Mouse (Mus musculus): ENCODE results near the gene Pstpip1.

Pstpip1 gene

DNA sequence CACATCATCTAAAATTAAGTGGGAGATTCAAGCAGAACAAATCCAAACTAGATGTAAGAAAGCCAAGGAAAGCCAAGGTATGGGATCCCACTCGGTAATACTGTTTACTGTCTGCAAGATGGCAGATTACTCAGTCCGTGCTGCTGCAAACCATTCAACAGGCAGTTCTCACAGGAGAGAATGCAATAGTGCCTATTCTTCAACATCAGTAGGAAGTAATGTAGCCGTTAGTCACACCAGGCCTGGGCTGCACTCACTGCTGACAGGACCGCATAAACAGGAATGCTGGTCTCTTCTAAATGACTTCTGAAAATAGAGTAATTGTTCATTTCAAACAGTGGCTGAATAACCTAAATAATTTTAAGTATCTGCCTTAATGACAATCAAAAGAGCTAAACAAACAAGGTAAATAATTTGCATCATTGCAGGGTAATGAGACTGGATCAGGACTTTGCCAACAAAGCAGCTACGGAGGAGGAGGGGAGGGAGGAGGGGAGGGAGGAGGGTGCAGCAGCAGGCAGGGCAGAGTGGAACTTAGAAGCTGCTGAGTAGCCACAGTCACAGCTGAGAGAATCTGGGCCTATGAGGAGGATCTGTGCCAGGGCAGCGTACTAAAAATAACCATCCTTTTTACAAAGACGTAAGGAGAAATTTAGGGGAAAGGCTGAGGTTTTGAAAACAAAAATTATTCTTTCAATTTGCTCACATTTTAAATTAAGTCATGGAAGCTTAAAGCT is 62.2 kb downstream of the Pstpip1 start:
- no peak for DNase-seq (ENCODE audit: low spot score in 2 of 2)

DNA sequence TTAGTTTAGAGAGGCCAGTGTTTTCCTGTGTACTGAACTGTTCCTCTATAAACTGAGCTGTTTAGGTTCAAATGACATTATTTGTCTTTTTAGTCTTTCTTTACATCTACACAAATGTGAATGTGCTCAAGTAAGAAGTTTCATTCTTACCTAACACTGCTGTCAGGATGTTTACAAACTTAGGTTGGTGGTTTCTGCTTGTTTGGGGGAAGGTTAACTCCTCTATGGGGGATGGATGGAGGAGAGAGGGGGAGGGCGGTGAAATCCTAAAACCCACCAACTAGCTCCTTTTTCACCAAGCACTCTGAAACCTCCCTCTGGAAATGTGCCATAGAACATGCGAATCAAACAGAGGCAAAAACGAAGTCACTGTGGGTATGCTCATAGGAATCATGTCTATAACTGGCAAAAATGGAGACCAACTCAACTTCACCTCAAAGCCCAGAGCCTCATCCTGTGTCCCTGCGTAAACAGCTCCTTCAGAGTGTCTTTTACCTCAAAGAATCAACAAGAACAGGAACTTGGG is 62.8 kb downstream of the Pstpip1 start:
- DNase-seq (ENCODE audit: low spot score in 2 of 2), result no peak

DNA sequence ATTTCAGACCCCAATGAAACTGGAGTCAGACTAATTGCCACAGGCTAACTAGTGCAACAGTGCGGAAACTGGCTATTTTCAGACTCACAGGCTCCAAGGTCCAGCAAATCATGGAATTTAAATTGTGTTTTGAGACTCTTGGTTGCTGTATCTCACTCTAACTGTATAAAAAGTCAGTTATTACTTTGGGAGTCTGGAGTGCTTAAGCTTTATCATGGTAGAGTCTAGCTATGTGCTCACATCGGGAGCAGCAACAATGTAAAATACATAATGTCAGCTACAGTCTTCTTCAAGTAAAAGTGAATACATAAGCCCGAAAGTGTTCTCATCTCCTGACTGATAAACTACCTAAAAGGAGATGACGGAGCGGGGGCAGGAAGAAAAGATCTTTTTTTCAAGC is 64.8 kb downstream of the Pstpip1 start:
- no peak for DNase-seq (ENCODE audit: low spot score in 2 of 2)

DNA sequence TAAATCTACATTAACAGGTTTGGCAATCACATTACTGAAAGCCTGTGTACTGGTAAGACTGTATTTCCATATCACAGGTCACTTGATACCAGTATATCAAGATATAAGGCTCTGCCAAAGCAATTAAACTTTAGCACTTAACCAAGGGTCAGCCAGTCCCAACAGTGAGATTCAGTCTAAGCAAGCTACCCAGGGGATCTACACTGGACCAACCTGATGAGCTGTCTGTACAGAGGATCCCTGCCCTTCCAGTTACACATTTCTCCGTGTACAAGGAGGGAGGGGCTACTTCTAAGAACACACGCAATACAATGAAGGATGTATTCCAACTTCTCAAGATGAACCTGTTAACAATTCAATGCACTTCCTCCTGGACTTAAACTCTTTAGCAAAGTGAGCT is 68.3 kb downstream of the Pstpip1 start:
- DNase-seq (ENCODE audit: low spot score in 2 of 2), result no peak

DNA sequence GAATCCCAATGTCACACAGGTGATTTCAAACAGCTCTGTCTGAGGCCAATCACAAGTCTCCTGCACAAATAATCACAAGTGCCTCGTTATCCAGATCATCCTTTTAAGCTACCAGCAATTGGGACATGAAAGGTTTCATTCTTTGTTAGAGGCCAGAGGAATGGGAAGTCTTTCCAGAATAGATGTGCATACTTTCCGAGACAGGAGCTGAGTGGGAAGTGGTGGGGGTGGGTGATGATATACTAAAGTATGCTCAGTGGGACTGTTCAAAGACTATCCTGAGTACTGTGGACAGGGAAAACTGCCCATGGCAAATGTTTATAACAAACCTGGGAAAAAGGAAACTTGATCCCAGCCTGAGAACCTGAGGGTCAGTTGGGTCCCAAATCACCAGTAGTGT is 69.7 kb downstream of the Pstpip1 start:
- no peak for DNase-seq (ENCODE audit: low spot score in 2 of 2)

DNA sequence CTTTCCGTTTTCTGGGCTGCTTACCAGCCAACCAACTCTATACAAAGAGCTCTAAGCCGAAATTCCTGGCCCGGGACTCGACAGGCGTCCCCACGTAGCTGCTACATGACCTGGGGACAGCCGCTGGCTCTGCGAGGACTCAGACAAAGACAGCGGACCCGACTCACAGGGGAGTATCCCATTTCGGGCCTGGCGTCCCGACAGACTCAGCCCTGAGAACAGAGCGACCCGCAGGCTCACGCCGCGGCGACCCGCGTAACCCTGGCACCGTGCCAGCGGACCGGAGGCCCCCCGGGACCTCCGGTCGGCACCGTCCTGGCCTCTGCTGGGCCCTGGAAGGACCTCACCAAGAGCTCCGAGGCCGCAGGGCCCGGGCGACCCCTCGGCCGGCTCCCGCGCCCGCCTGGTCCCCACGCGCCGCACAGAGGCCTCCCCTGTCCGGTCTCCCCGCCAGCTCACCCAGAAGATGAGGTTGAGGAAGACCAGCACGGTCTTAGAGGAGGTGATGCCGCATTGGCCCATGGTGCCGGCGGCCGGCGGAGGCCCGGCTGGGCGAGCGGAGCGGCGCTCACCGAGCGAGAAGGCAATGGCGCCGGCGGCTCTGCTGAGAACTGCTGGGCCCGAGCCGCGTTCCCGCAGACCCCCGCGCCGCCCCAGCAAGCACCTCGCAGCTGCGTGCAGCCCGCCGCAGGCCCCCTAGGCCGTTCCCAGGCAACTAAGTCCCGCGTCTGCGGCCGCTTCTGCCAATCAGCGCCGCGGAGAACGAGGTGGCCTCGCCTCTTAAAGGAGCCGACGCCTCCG is 70.8 kb downstream of the Pstpip1 start:
- peak; percentile 78 to 80 for DNase-seq (ENCODE audit: low spot score in 2 of 2)

DNA sequence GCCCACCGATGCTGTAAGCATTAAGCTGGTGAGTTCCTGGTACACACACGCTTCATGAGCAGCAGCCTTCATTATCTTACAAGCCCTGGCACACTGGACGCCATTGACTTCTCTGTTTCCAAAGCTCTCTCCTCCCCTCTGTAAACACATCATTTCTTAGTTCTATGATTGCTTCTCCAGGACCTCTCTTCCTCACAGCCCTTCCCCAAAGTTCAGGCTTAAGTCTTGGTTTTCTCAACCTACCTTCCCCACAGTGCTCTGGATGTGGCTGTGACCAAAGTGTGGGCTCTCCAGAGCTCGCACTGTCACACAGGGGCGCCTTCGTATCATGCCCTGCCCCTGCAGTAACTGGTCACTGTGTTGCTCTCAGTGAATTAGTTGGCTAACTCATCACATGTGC is 75.6 kb downstream of the Pstpip1 start, which contains the start of gene Tspan3:
TSS of gene Tspan3 (minus strand) at position 101 of the 400 bp plus-strand sequence.
- no peak for DNase-seq (ENCODE audit: low spot score in 2 of 2)

DNA sequence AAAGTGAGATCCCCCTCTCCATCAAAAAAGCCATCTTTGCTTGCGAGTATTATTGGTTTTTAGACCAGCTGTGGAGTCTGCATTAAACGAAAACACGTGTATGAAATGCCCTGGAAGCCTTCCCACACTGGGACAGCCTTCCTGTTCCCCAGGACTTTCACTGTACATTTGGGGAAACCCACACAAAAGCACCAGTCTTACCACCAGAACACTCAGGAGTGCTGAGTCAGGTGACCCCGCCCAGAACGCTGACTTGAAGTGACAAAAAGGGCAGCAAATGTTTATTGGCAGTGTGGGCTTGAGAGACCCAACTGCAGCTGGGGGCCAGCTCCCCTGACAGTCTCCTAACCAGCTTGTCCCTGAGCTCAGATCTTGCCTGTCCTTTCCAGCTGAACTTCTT is 76.4 kb downstream of the Pstpip1 start:
- DNase-seq (ENCODE audit: low spot score in 2 of 2), result no peak

DNA sequence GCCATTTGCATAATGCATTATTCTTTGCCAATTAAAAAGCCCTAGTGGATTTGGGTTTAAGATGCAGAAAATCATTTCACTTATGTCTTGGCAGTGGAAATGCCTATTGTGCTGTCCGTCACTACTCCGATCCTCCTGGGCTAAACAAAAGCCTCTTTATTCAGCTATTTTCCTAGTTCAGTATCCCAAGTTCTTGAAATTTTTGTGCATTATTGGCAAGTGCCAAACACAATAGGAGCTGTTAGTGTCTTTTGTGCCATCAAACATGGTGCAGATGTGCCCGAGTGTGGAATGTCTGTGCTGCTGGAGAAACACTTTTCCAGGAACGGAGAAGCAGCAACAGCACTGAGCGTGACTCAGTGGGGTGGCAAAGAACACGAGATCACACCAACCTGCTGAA is 77.9 kb downstream of the Pstpip1 start:
- no peak for DNase-seq (ENCODE audit: low spot score in 2 of 2)

DNA sequence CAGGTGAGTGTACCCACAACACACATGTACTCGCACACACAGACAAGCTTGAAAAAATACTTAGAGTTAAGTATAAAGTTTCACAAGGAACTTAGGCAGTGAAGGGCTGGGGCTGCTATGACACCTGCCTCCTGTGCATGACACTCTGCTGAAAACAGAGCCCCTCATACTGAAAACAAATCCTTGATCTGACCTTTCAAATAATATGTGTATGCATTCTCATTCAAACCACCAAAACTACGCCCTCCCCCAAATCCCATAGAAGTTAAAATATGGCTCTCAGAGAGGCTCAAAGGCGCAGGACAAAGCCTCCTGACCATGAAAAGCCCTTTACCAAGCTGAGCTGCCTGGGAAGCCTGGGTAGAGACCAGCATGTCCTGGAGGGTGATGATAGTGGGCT is 85.6 kb downstream of the Pstpip1 start:
- DNase-seq (ENCODE audit: low spot score in 2 of 2), result no peak

DNA sequence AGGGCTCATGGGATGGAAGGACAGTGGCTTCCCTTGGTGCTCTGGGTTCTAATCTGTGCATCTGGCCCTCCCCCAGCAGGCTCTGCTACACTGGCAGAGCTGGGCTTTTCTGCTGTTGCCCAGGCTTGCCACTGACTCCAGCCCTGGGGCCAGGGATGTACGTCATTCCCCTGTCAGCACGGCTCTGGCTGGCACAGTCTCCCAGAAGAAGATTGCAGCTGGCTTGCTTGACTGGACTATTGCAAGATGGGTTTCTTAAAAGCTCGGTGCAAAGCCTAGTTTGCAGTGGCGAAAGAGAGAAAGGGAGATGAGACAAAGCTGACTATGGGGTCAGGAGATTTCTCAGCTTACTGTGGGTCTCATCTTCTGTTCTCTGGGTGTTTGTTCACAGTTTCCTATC is 87.6 kb downstream of the Pstpip1 start:
- no peak for DNase-seq (ENCODE audit: low spot score in 2 of 2)

Data from spleen, postnatal 36 days (tissue).